Mouse (Mus musculus): ENCODE data around the gene Cacna1i. TPM values are rescaled to one million over a fixed set of nuclear protein-coding genes. Genes with fewer than 3 reads are reported as not detected.

Cacna1i gene
- polyA plus RNA-seq, 1 experiment from 2014 or later, result 0.84 TPM

DNA sequence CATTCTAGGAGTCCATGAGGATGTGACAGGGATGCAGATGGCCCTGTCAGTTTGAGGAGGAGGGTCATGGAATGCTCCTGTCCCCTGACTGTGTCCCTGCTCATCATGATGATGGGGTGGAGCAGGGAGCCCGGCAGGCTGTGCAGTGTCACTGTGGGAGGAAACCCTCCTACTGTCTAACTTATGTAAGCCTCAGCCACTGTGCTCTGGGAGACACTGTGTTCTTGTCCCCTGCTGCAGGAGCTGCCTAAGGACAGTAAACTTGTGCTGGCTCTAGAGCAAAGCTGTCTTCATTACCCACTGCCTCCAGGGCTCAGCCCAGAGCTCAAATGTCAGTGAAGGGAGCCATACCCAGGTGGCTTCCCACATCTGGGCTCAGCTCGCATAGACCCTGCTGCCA lies 131.1 kb downstream of the Cacna1i start:
- H3K9ac ChIP-seq (ENCODE audit: low read depth, low read length), result no peak overlapping the region
- no peak overlapping the region for H3K4me3 ChIP-seq (ENCODE audit: low read length)
- WGBS, result 65% methylated on average over 2 of the region's 2 CpGs
- no peak overlapping the region for H3K27ac ChIP-seq (ENCODE audit: low read depth, low read length)
- H3K36me3 ChIP-seq (ENCODE audit: control insufficient read depth, insufficient read depth, low read length), result no peaks in the 10 kb centered on the region
- no peaks in the 10 kb centered on the region for H3K27me3 ChIP-seq (replicated peaks; ENCODE audit: control insufficient read depth, insufficient read depth, low read length)
- ATAC-seq, result no peak
- no peaks in the 10 kb centered on the region for H3K9me3 ChIP-seq (ENCODE audit: control insufficient read depth, low read length)
- no peak overlapping the region for H3K4me2 ChIP-seq (ENCODE audit: low read length)
- H3K4me1 ChIP-seq (ENCODE audit: control insufficient read depth, insufficient read depth, low read depth, low read length), result peaks cover 10% of the 10 kb centered on the region

DNA sequence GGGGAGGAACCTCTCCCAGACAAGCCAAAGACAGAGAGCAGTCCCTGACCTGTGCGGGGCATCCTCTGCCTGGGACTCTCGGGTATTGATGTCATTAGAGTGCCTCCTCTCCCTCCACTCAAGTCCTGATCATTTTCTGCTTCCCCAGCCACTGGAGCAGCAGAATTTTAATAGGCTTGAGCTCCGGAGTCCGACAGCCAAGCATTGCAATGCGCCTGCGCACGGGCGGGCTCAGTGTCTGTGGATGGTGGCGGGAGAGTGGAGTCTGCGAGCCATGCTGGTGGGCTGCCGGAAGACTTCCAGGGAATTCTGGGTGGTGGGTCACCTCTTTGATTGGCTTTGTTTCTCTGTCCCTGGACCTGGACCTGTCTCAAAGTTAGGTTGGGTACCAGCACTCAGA lies 143.3 kb downstream of the Cacna1i start:
- Histone ChIP-seq H3K36me3 (ENCODE audit: control insufficient read depth, insufficient read depth, low read length) (no peaks in the 10 kb centered on the region), H3K9me3 (ENCODE audit: control insufficient read depth, low read length) (no peaks in the 10 kb centered on the region), H3K4me2 (ENCODE audit: low read length) (0 out of 2 replicates have a peak overlapping the region, but pooled peaks have one; percentile 3), H3K4me1 (ENCODE audit: control insufficient read depth, insufficient read depth, low read depth, low read length) (no peaks in the 10 kb centered on the region), H3K9ac (ENCODE audit: low read depth, low read length) (no peak overlapping the region), H3K4me3 (ENCODE audit: low read length) (no peak overlapping the region), H3K27ac (ENCODE audit: low read depth, low read length) (no peak overlapping the region), H3K27me3 (replicated peaks; ENCODE audit: control insufficient read depth, insufficient read depth, low read length) (no peaks in the 10 kb centered on the region)
- WGBS, result 62% methylated on average over 11 of the region's 11 CpGs
- 0 out of 2 replicates have a peak, but pooled peaks have one; percentile 52 for ATAC-seq

DNA sequence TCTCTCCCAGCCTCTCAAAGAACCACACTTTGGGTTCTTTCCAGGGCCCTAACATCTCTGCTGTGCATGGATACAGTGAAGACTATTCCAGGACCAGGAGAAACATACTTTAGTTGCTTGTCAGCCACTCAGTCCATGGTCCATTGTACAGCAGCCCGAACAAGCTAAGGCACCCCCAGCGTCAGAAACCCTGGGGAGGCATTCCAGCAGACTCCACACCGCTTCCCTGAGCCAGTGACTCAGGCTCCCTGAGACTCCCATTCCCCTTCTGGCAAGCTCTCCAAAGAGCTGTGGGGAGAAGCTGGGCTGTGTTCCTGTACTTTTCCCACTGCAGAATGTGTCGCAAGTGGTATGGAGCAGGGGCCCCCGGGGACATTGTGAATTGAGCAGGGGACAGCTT lies 149.9 kb downstream of the Cacna1i start:
- H3K4me1 ChIP-seq (ENCODE audit: control insufficient read depth, insufficient read depth, low read depth, low read length), result no peaks in the 10 kb centered on the region
- WGBS, result 74% methylated on average over 5 of the region's 5 CpGs
- H3K9me3 ChIP-seq (ENCODE audit: control insufficient read depth, low read length), result no peaks in the 10 kb centered on the region
- no peak for ATAC-seq
- H3K9ac ChIP-seq (ENCODE audit: low read depth, low read length), result no peak overlapping the region
- no peaks in the 10 kb centered on the region for H3K36me3 ChIP-seq (ENCODE audit: control insufficient read depth, insufficient read depth, low read length)
- no peaks in the 10 kb centered on the region for H3K27me3 ChIP-seq (replicated peaks; ENCODE audit: control insufficient read depth, insufficient read depth, low read length)
- H3K27ac ChIP-seq (ENCODE audit: low read depth, low read length), result no peak overlapping the region
- no peak overlapping the region for H3K4me3 ChIP-seq (ENCODE audit: low read length)
- no peak overlapping the region for H3K4me2 ChIP-seq (ENCODE audit: low read length)

DNA sequence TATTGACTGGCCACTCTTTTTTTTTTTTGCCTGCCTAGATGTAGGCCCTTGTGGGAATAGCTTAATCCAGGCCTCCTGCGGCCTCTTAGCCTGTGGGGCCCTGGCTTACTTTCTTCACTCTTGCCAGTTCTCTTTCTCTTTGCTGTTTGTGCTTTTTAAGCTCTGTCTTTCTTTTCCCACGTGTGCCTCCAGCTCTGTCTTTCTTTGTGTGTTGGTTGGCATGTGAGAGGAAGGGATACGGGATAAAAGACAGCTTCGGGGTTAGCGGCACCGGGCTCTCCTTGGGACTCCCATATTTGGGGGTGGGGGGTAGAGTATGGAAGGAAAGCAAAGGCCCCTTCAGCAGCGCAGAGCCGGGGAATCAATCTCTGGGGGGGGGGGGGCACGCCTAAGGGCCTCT lies 151.0 kb downstream of the Cacna1i start:
- Histone ChIP-seq H3K4me2 (ENCODE audit: low read length) (no peak overlapping the region), H3K36me3 (ENCODE audit: control insufficient read depth, insufficient read depth, low read length) (no peaks in the 10 kb centered on the region), H3K9ac (ENCODE audit: low read depth, low read length) (no peak overlapping the region), H3K9me3 (ENCODE audit: control insufficient read depth, low read length) (no peaks in the 10 kb centered on the region), H3K4me3 (ENCODE audit: low read length) (no peak overlapping the region), H3K4me1 (ENCODE audit: control insufficient read depth, insufficient read depth, low read depth, low read length) (no peaks in the 10 kb centered on the region), H3K27ac (ENCODE audit: low read depth, low read length) (no peak overlapping the region), H3K27me3 (replicated peaks; ENCODE audit: control insufficient read depth, insufficient read depth, low read length) (no peaks in the 10 kb centered on the region)
- ATAC-seq, result no peak
- 68% methylated on average over 9 of the region's 9 CpGs for WGBS

DNA sequence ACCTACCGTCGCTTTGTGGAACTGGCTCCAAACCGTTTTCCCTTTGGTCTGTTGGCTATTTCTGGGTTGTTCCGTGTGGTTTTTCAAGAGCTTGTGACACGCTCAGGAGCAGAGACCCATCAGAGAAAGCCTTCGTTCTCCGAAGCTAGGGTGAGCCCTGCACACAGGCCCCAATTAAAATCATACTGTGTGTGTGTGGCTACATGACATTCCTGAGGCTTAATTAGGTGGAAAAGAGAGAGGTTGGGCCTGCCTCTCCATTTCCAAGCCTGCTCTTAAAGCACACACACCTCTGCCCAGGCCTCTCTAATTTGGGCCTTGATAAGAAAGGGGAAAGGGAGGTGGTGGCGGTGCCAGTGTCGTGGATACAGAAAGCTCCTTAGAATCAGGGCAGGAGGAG lies 151.4 kb downstream of the Cacna1i start:
- H3K27ac ChIP-seq (ENCODE audit: low read depth, low read length), result no peak overlapping the region

DNA sequence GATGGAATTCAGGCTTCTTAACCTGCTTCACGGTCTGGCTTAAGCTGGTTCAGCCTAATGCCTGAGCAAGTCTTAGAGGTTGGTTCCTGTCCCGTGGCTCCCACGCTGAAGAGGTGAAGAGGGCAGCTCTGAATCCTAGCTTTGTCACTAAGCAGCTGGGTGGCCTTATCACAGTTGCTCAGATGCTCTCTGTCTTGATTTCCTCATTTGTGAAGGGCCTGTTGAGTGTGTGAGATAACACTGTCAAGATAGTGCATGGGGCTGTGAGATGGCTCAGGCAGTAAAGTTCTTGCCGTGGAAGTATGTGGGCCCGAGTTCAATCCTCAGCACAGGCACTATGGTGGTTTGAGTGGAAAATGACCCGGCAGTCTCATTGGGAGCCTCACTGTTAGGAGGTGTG lies 153.2 kb downstream of the Cacna1i start:
- ATAC-seq, result no peak
- H3K36me3 ChIP-seq (ENCODE audit: control insufficient read depth, insufficient read depth, low read length), result no peaks in the 10 kb centered on the region
- no peaks in the 10 kb centered on the region for H3K4me1 ChIP-seq (ENCODE audit: control insufficient read depth, insufficient read depth, low read depth, low read length)
- H3K4me3 ChIP-seq (ENCODE audit: low read length), result no peak overlapping the region
- no peaks in the 10 kb centered on the region for H3K27me3 ChIP-seq (replicated peaks; ENCODE audit: control insufficient read depth, insufficient read depth, low read length)
- 85% methylated on average over 6 of the region's 6 CpGs for WGBS
- H3K27ac ChIP-seq (ENCODE audit: low read depth, low read length), result no peak overlapping the region
- H3K9me3 ChIP-seq (ENCODE audit: control insufficient read depth, low read length), result no peaks in the 10 kb centered on the region
- no peak overlapping the region for H3K9ac ChIP-seq (ENCODE audit: low read depth, low read length)
- H3K4me2 ChIP-seq (ENCODE audit: low read length), result no peak overlapping the region

More for the DNA sequence above, 151.4 kb downstream of the Cacna1i start:
- Histone ChIP-seq H3K4me2 (ENCODE audit: low read length) (no peak overlapping the region), H3K27me3 (replicated peaks; ENCODE audit: control insufficient read depth, insufficient read depth, low read length) (no peaks in the 10 kb centered on the region), H3K9ac (ENCODE audit: low read depth, low read length) (no peak overlapping the region), H3K4me1 (ENCODE audit: control insufficient read depth, insufficient read depth, low read depth, low read length) (no peaks in the 10 kb centered on the region), H3K36me3 (ENCODE audit: control insufficient read depth, insufficient read depth, low read length) (no peaks in the 10 kb centered on the region), H3K9me3 (ENCODE audit: control insufficient read depth, low read length) (no peaks in the 10 kb centered on the region), H3K4me3 (ENCODE audit: low read length) (no peak overlapping the region)
- 66% methylated on average over 9 of the region's 9 CpGs for WGBS
- ATAC-seq, result no peak

DNA sequence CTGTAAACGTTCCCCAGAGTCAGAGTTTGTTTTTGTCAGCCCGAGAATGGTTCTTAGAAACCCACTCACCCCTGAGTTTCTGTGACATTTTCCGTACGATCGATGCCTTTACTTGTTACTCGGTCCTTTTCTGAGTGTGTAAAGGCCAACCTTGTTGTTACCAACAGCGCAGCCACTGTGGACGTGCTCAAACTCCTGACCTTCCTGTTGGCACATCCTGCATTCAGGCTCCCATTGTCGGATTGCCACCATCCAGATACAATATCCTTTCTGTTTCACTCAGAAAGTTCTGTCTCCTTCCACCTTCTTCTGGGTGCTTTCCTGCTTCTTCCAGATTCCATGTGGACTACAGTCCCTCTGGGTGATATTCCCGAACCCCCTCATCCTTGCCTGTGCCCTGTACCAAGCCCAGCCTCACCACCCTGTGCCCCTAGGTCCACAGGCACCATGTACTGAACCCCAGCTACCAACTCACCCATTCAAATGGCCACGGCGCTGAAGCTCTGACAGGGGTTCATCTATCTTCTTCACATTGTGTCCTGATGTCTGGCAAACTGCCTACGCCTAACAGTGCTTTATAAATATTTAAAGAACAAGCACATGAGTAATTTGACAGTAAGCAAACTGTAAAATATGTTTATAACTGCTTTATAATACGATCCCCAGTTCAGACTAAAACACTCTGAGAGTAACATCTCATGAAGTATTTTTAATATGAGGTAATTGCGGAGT lies 159.1 kb downstream of the Cacna1i start:
- Histone ChIP-seq H3K4me1 (ENCODE audit: control insufficient read depth, insufficient read depth, low read depth, low read length) (no peaks in the 10 kb centered on the region), H3K4me2 (ENCODE audit: low read length) (no peak overlapping the region), H3K27me3 (replicated peaks; ENCODE audit: control insufficient read depth, insufficient read depth, low read length) (no peaks in the 10 kb centered on the region), H3K27ac (ENCODE audit: low read depth, low read length) (no peak overlapping the region), H3K9me3 (ENCODE audit: control insufficient read depth, low read length) (no peaks in the 10 kb centered on the region), H3K4me3 (ENCODE audit: low read length) (no peak overlapping the region), H3K36me3 (ENCODE audit: control insufficient read depth, insufficient read depth, low read length) (no peaks in the 10 kb centered on the region), H3K9ac (ENCODE audit: low read depth, low read length) (no peak overlapping the region)
- 76% methylated on average over 15 of the region's 15 CpGs for WGBS
- ATAC-seq, result no peak

Other genes starting within 250 kb of the Cacna1i start
- 78.6 and 80.3 TPM in 2 replicates for gene Syngr1, start 195.9 kb upstream of the Cacna1i start, polyA plus RNA-seq (2015; fragmentation: Nextera tagmentation; extraction: Ambion mirVana)
- gene Rpl3, start 195.4 kb upstream of the Cacna1i start, polyA plus RNA-seq (2015; fragmentation: Nextera tagmentation; extraction: Ambion mirVana), result 523 and 556 TPM in 2 replicates
- 37.1 and 39.9 TPM in 2 replicates for gene Tab1, start 154.1 kb upstream of the Cacna1i start, polyA plus RNA-seq (2015; fragmentation: Nextera tagmentation; extraction: Ambion mirVana)
- gene Mgat3, start 113.5 kb upstream of the Cacna1i start, polyA plus RNA-seq (2015; fragmentation: Nextera tagmentation; extraction: Ambion mirVana), result 15.7 and 15.8 TPM in 2 replicates
- gene Mief1, start 53.2 kb upstream of the Cacna1i start, polyA plus RNA-seq (2015; fragmentation: Nextera tagmentation; extraction: Ambion mirVana), result 29.0 and 38.1 TPM in 2 replicates
- gene AC140267.1, start 51.4 kb upstream of the Cacna1i start, polyA plus RNA-seq (2015; fragmentation: Nextera tagmentation; extraction: Ambion mirVana), result 4.9 TPM in 1 of 2 replicates, not detected in the other
- gene Atf4, start 32.1 kb upstream of the Cacna1i start, polyA plus RNA-seq (2015; fragmentation: Nextera tagmentation; extraction: Ambion mirVana), result 116 and 117 TPM in 2 replicates
- 70.6 and 70.7 TPM in 2 replicates for gene Rps19bp1, start 22.9 kb upstream of the Cacna1i start, polyA plus RNA-seq (2015; fragmentation: Nextera tagmentation; extraction: Ambion mirVana)